Mouse (Mus musculus) lung, postnatal 4 days (tissue): ENCODE data around the gene Wars2.

Source experiments
- DNase-seq, 2 experiments: peaks; one replicate each; pipeline ENCODE4 v3.0.0; 2021

Gene Wars2

GRCm38 (mm10) chr3:99140940-99141854, at the start of gene Wars2:
Gene Wars2, plus strand, starts transcription at chr3:99141068.
- peak; percentile 94 to 95 for DNase-seq

GRCm38 (mm10) chr3:99096816-99097215, 44.1 kb upstream of the Wars2 start:
- DNase-seq = no peak

GRCm38 (mm10) chr3:99110353-99111213, 30.3 kb upstream of the Wars2 start:
- no peak for DNase-seq

GRCm38 (mm10) chr3:99111214-99111608, 29.7 kb upstream of the Wars2 start:
- DNase-seq = no peak

GRCm38 (mm10) chr3:99113266-99113837, 27.5 kb upstream of the Wars2 start:
- no peak for DNase-seq

GRCm38 (mm10) chr3:99120942-99121341, 19.9 kb upstream of the Wars2 start:
- DNase-seq = no peak

GRCm38 (mm10) chr3:99130521-99130920, 10.3 kb upstream of the Wars2 start:
- DNase-seq = no peak

GRCm38 (mm10) chr3:99131973-99132372, 8.9 kb upstream of the Wars2 start:
- no peak for DNase-seq

GRCm38 (mm10) chr3:99133913-99134312, 7.0 kb upstream of the Wars2 start:
- no peak for DNase-seq

GRCm38 (mm10) chr3:99147886-99148285, 7.0 kb downstream of the Wars2 start:
- no peak for DNase-seq

GRCm38 (mm10) chr3:99149035-99149434, 8.2 kb downstream of the Wars2 start:
- no peak for DNase-seq

GRCm38 (mm10) chr3:99156286-99156685, 15.4 kb downstream of the Wars2 start:
- no peak for DNase-seq

GRCm38 (mm10) chr3:99156987-99157386, 16.1 kb downstream of the Wars2 start:
- no peak for DNase-seq

- no peak for DNase-seq
Observed at GRCm38 (mm10) chr3:99157451-99158015, 16.7 kb downstream of the Wars2 start.

GRCm38 (mm10) chr3:99160016-99160415, 19.1 kb downstream of the Wars2 start:
- DNase-seq = no peak

- no peak for DNase-seq
Observed at GRCm38 (mm10) chr3:99162191-99162590, 21.3 kb downstream of the Wars2 start.

GRCm38 (mm10) chr3:99167734-99168133, 26.9 kb downstream of the Wars2 start:
- no peak for DNase-seq

GRCm38 (mm10) chr3:99173178-99173577, 32.3 kb downstream of the Wars2 start:
- DNase-seq = no peak

GRCm38 (mm10) chr3:99174658-99175304, 33.9 kb downstream of the Wars2 start:
- no peak for DNase-seq

- peak; percentile 18 to 56 for DNase-seq
Observed at GRCm38 (mm10) chr3:99183355-99184016, 42.6 kb downstream of the Wars2 start.

GRCm38 (mm10) chr3:99184373-99184772, 43.5 kb downstream of the Wars2 start:
- DNase-seq = no peak

- DNase-seq = no peak
Observed at GRCm38 (mm10) chr3:99188097-99188496, 47.2 kb downstream of the Wars2 start.
